Mouse (Mus musculus) hindbrain, postnatal 0 days (tissue): ENCODE data around the gene Ddc. TPM values are rescaled to one million over a fixed set of nuclear protein-coding genes. Genes with fewer than 3 reads are reported as not detected.
A peak's percentile ranks its signal among the peaks of the same experiment; 100 is the strongest.

ENCODE experiments used
- ATAC-seq: fragments of 200-750 bp; cut with Nextera tagmentation; 2 replicates; pipeline ENCODE4 v1.8.0; 2017; ENCODE audit warnings: mild to moderate bottlenecking, moderate TSS enrichment, moderate library complexity
- DNase-seq: peaks from one replicate; pipeline ENCODE4 v3.0.0-alpha.2; 2015; ENCODE audit warnings: low spot score
- H3K27ac ChIP-seq: fragments of 300-500 bp; sonication (generic); 2 replicates; pipeline ENCODE4 v1.5.1; 2014; ENCODE audit warnings: mild to moderate bottlenecking
- H3K27me3 ChIP-seq: fragments of 300-500 bp; sonication (generic); 2 replicates; pipeline ENCODE4 v1.6.1; 2014; ENCODE audit warnings: low read length, mixed read lengths; ENCODE audit not compliant: insufficient read depth
- H3K36me3 ChIP-seq: fragments of 300-500 bp; sonication (generic); 2 replicates; pipeline ENCODE4 v1.6.1; 2014; ENCODE audit warnings: low read length, mixed read lengths; ENCODE audit not compliant: insufficient read depth
- H3K4me1 ChIP-seq: fragments of 300-500 bp; sonication (generic); 2 replicates; pipeline ENCODE4 v1.6.1; 2014; ENCODE audit warnings: antibody characterized with exemption, low read length, mixed read lengths; ENCODE audit not compliant: insufficient read depth
- H3K4me2 ChIP-seq: fragments of 300-500 bp; sonication (generic); 2 replicates; pipeline ENCODE4 v1.6.1; 2014; ENCODE audit warnings: low read depth, mild to moderate bottlenecking, low read length, moderate library complexity, mixed read lengths
- H3K4me3 ChIP-seq: fragments of 300-500 bp; sonication (generic); 2 replicates; pipeline ENCODE4 v1.5.1; 2014; ENCODE audit warnings: low read length
- H3K9ac ChIP-seq: fragments of 300-500 bp; sonication (generic); replicated peaks from 2 replicates; pipeline ENCODE4 v1.6.1; 2014; ENCODE audit warnings: mild to moderate bottlenecking, low read length, moderate library complexity, mixed read lengths
- H3K9me3 ChIP-seq: fragments of 300-500 bp; sonication (generic); 2 replicates; pipeline ENCODE4 v1.6.1; 2016; ENCODE audit warnings: low read length, mixed read lengths
- CTCF ChIP-seq: IDR thresholded peaks from 2 replicates; pipeline ENCODE4 v1.5.1; 2016; ENCODE audit warnings: antibody characterized with exemption, control low read depth, low read depth
- WGBS: fragments of 180-500 bp; shearing (Covaris S2); extraction: QIAGEN DNeasy Blood & Tissue Kit; methylation state at CpG from one replicate; pipeline ENCODE4 v1.1.7; 2014; 5-methylcytosine and 5-hydroxymethylcytosine counted together
- polyA plus RNA-seq: library from polyadenylated mRNA; unstranded; fragments of >200 nt; fragmentation: Nextera tagmentation; extraction: Ambion mirVana; gene quantifications from 2 replicates; pipeline ENCODE4 v1.2.1, GENCODE M21; 2015
- total RNA-seq: library from RNA; depleted of rRNA; stranded (reverse); fragments of >200 nt; gene quantifications from 2 replicates; pipeline ENCODE4 v1.2.3, GENCODE M21; 2014

Gene Ddc
- total and polyA plus RNA-seq, 2 experiments from 2014 or later, result 13.7 to 15.4 TPM

- H3K27me3 ChIP-seq, result no peaks in the 10 kb centered on the region
- TF ChIP-seq CTCF, result no peak
- H3K36me3 ChIP-seq, result peaks cover 18% of the 10 kb centered on the region; the same call in 1 of the 2 replicates
- H3K4me3 ChIP-seq, result no peak overlapping the region
- H3K4me1 ChIP-seq, result no peaks in the 10 kb centered on the region
- DNase-seq (no peak), ATAC-seq (no peak)
- H3K9ac ChIP-seq, result no peak overlapping the region
- WGBS, result 96% methylated on average over 9 of the region's 9 CpGs
- no peak overlapping the region for H3K27ac ChIP-seq
- no peak overlapping the region for H3K4me2 ChIP-seq
- H3K9me3 ChIP-seq, result no peaks in the 10 kb centered on the region
Measured at GRCm38 (mm10) chr11:11801067-11801466, 96.9 kb downstream of the Ddc start.

- no peaks in the 10 kb centered on the region for H3K4me1 ChIP-seq
Measured at GRCm38 (mm10) chr11:11800304-11800703, 97.6 kb downstream of the Ddc start.

GRCm38 (mm10) chr11:11798690-11799089 is 99.3 kb downstream of the Ddc start:
- no peak for ATAC-seq
- TF ChIP-seq CTCF, result no peak
- 98% methylated on average over 1 of the region's 1 CpGs for WGBS
- Histone ChIP-seq H3K4me2 (no peak overlapping the region), H3K27me3 (no peaks in the 10 kb centered on the region), H3K27ac (no peak overlapping the region), H3K36me3 (peaks cover 18% of the 10 kb centered on the region; the same call in 1 of the 2 replicates), H3K9ac (no peak overlapping the region), H3K4me1 (no peaks in the 10 kb centered on the region), H3K9me3 (no peaks in the 10 kb centered on the region), H3K4me3 (no peak overlapping the region)
- DNase-seq, result no peak

More at GRCm38 (mm10) chr11:11800304-11800703, 97.6 kb downstream of the Ddc start:
- ATAC-seq (no peak), DNase-seq (no peak)
- TF ChIP-seq CTCF, result no peak
- Histone ChIP-seq H3K27me3 (no peaks in the 10 kb centered on the region), H3K9me3 (no peaks in the 10 kb centered on the region), H3K9ac (no peak overlapping the region), H3K4me2 (no peak overlapping the region), H3K36me3 (peaks cover 18% of the 10 kb centered on the region; the same call in 1 of the 2 replicates), H3K4me3 (no peak overlapping the region), H3K27ac (no peak overlapping the region)
- WGBS, result 92% methylated on average over 3 of the region's 3 CpGs

- Histone ChIP-seq H3K9me3 (no peaks in the 10 kb centered on the region), H3K4me2 (no peak overlapping the region), H3K4me1 (no peaks in the 10 kb centered on the region), H3K36me3 (no peaks in the 10 kb centered on the region), H3K27ac (no peak overlapping the region), H3K9ac (no peak overlapping the region), H3K4me3 (no peak overlapping the region), H3K27me3 (no peaks in the 10 kb centered on the region)
- TF ChIP-seq CTCF, result no peak
- 87% methylated on average over 1 of the region's 1 CpGs for WGBS
- DNase-seq (no peak), ATAC-seq (no peak)
Measured at GRCm38 (mm10) chr11:11794626-11795025, 103.3 kb downstream of the Ddc start.

- no peaks in the 10 kb centered on the region for H3K27me3 ChIP-seq
- WGBS, result under 1% methylated on average over 8 of the region's 8 CpGs
- no peak overlapping the region for H3K27ac ChIP-seq
- no peak overlapping the region for H3K9ac ChIP-seq
- no peak overlapping the region for H3K4me3 ChIP-seq
- ATAC-seq (peak; percentile 96), DNase-seq (peak; percentile 91)
- peak overlapping the region; percentile 43 for H3K4me2 ChIP-seq
- H3K9me3 ChIP-seq, result no peaks in the 10 kb centered on the region
- H3K36me3 ChIP-seq, result no peaks in the 10 kb centered on the region
- peak; percentile 76 for TF ChIP-seq CTCF
- no peaks in the 10 kb centered on the region for H3K4me1 ChIP-seq
Measured at GRCm38 (mm10) chr11:11788521-11788974, 109.4 kb downstream of the Ddc start.

- Histone ChIP-seq H3K4me2 (no peak overlapping the region), H3K9me3 (no peaks in the 10 kb centered on the region), H3K27me3 (no peaks in the 10 kb centered on the region), H3K4me1 (no peaks in the 10 kb centered on the region), H3K27ac (no peak overlapping the region), H3K4me3 (no peak overlapping the region), H3K36me3 (no peaks in the 10 kb centered on the region), H3K9ac (no peak overlapping the region)
- ATAC-seq (no peak), DNase-seq (no peak)
- 65% methylated on average over 6 of the region's 6 CpGs for WGBS
- TF ChIP-seq CTCF, result no peak
Measured at GRCm38 (mm10) chr11:11785457-11785856, 112.5 kb downstream of the Ddc start.

GRCm38 (mm10) chr11:11781728-11782127 is 116.2 kb downstream of the Ddc start:
- ATAC-seq (no peak), DNase-seq (no peak)
- H3K36me3 ChIP-seq, result no peaks in the 10 kb centered on the region
- WGBS, result 83% methylated on average over 8 of the region's 8 CpGs
- H3K27ac ChIP-seq, result no peak overlapping the region
- no peak for TF ChIP-seq CTCF
- no peaks in the 10 kb centered on the region for H3K27me3 ChIP-seq
- H3K9me3 ChIP-seq, result no peaks in the 10 kb centered on the region
- no peaks in the 10 kb centered on the region for H3K4me1 ChIP-seq
- H3K4me3 ChIP-seq, result no peak overlapping the region
- no peak overlapping the region for H3K4me2 ChIP-seq
- H3K9ac ChIP-seq, result no peak overlapping the region
